Comparison of ENCODE assay signal across 9 mouse cellular contexts in genomic region chr8:11728482-11729295, GRCm38 (mm10). TPM values are rescaled to one million over a fixed set of nuclear protein-coding genes. Genes with fewer than 3 reads are reported as not detected.
A peak's percentile ranks its signal among the peaks of the same experiment; 100 is the strongest.
DNase-seq lines count a peak whose midpoint lies in the region; ATAC-seq lines count a peak whose summit lies in the region.
"Had no signal": no experiment of that assay in that cellular context is flagged by ENCODE, and none has a peak within 500 bp of the region (broad histone marks: within the 10 kb centered on the region; RNA-seq: fewer than 3 reads in every experiment).

No protein-coding gene starts in this region.

- DNase-seq in ES-CJ7 (ENCODE audit: low read depth, low spot score) (peak; percentile 54), liver (peak; percentile 50)
- DNase-seq in kidney, adult 11 months = peak; percentile 73
- DNase-seq in retina, postnatal 7 days (ENCODE audit: low read depth, low spot score) = peak; percentile 17
- no peak for DNase-seq in c-Kit-positive CD71-positive TER-119-positive erythroid progenitor cells, embryonic 14.5 days (ENCODE audit: low spot score)
- DNase-seq in urinary bladder, postnatal 4 days (ENCODE audit: low spot score in 2 of 2) = no peak

- peak overlapping the region; percentile 93 for H3K9ac ChIP-seq in forebrain, embryonic 12.5 days

- H3K4me3 ChIP-seq in brown adipose tissue, adult 24 weeks (ENCODE audit: insufficient read depth, low read depth, low read length) = peak overlapping the region; percentile 17; the same call in 1 of the 2 replicates
- peak overlapping the region; percentile 80 for H3K4me3 ChIP-seq in forebrain, embryonic 12.5 days (replicated peaks)
- H3K4me3 ChIP-seq: myocyte had no signal

- no peaks in the 10 kb centered on the region for H3K4me1 ChIP-seq in brown adipose tissue, adult 24 weeks (ENCODE audit: control insufficient read depth, insufficient read depth, insufficient read length, low read length)
- peaks cover 34% of the 10 kb centered on the region for H3K4me1 ChIP-seq in forebrain, embryonic 12.5 days

- peaks cover 19% of the 10 kb centered on the region; the same call in 1 of the 2 replicates for H3K27me3 ChIP-seq in forebrain, embryonic 12.5 days

- 0 out of 2 replicates have a peak, but pooled peaks cover 3% of the 10 kb centered on the region for H3K36me3 ChIP-seq in forebrain, embryonic 12.5 days (replicated peaks)

- peak; percentile 50 for ATAC-seq in forebrain, embryonic 12.5 days (ENCODE audit: low FRiP score)

- H3K27ac ChIP-seq in brown adipose tissue, adult 24 weeks (replicated peaks; ENCODE audit: low read depth, low read length) = no peak overlapping the region
- H3K27ac ChIP-seq in forebrain, embryonic 12.5 days = peak overlapping the region; percentile 99

- H3K9me3 ChIP-seq in forebrain, embryonic 12.5 days = no peaks in the 10 kb centered on the region

- WGBS in forebrain, embryonic 12.5 days = under 1% methylated on average over 60 of the region's 61 CpGs

- peak overlapping the region; percentile 74 for H3K4me2 ChIP-seq in forebrain, embryonic 12.5 days

RNA-seq across cellular contexts. Expression of gene Arhgef7, which starts 1.2 kb away (rescaled TPM):
- 14.8 and 17.4 TPM in 2 replicates for polyA plus RNA-seq in brown adipose tissue, adult 24 weeks (2012; ENCODE audit: insufficient read depth, insufficient read length, missing spikeins)
- polyA plus RNA-seq in forebrain, embryonic 12.5 days (2016; fragmentation: Nextera tagmentation; extraction: Ambion mirVana) = 78.8 and 82.1 TPM in 2 replicates

RNA-seq across cellular contexts. Expression of gene 1700016D06Rik, which starts 27.8 kb away (rescaled TPM):
- not detected in 2 replicates for polyA plus RNA-seq in brown adipose tissue, adult 24 weeks (2012; ENCODE audit: insufficient read depth, insufficient read length, missing spikeins)
- not detected in 2 replicates for polyA plus RNA-seq in forebrain, embryonic 12.5 days (2016; fragmentation: Nextera tagmentation; extraction: Ambion mirVana)

Comparison
In these comparisons a context has a peak if more than half of its experiments do, and no peak if none do; other contexts are left out.
1. DNase-seq: peak in ES-CJ7 (single experiment), kidney, adult 11 months (single experiment), liver (single experiment) and retina, postnatal 7 days (single experiment); none in c-Kit-positive CD71-positive TER-119-positive erythroid progenitor cells, embryonic 14.5 days (single experiment) and urinary bladder, postnatal 4 days (0 of 2).